Mouse (Mus musculus): Measurements from ENCODE around the gene Pitpnm1. TPM values are rescaled to one million over a fixed set of nuclear protein-coding genes. Genes with fewer than 3 reads are reported as not detected.
A peak's percentile ranks its signal among the peaks of the same experiment; 100 is the strongest.

The Pitpnm1 gene
- total and polyA plus RNA-seq, 2 experiments from 2014 or later, result 127 to 187 TPM

DNA sequence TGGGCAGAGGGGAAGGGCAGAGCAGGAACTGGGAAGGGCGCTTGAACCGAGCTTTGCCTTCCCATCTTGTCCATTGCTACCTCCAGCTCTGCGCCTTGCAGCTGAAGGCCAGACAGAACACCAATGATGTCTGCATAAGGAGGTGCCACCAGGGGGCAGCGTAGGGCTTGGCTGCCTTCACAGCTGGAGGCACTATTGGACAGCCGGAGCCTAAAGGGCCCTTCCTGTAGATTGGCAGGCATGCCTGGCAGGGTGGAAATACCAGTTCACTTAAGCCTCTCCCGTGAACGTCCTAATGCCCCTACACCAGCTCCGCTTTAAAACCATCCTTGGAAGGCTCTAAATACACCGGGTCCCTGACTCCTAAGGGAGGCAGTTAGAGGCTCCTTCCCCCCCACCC, 742 bp upstream of the Pitpnm1 start:
- Histone ChIP-seq H3K36me3 (ENCODE audit: insufficient read depth, low read length) (peaks cover 8% of the 10 kb centered on the region), H3K9ac (replicated peaks; ENCODE audit: low read length, poor library complexity, severe bottlenecking) (no peak overlapping the region), H3K4me3 (ENCODE audit: low read depth, low read length) (no peak overlapping the region), H3K4me1 (ENCODE audit: insufficient read depth, low read length) (peaks cover 28% of the 10 kb centered on the region; the same call in 1 of the 2 replicates), H3K9me3 (ENCODE audit: low read length) (no peaks in the 10 kb centered on the region), H3K27me3 (ENCODE audit: insufficient read depth, low read length) (no peaks in the 10 kb centered on the region), H3K4me2 (ENCODE audit: low read depth, low read length, poor library complexity, severe bottlenecking) (0 out of 2 replicates have a peak overlapping the region, but pooled peaks have one; percentile 9), H3K27ac (ENCODE audit: low read depth, low read length) (peak overlapping the region; percentile 38; the same call in 1 of the 2 replicates)
- peak; percentile 92 for TF ChIP-seq CTCF (IDR thresholded peaks at IDR 0.05)
- DNase-seq (ENCODE audit: low spot score), result peak; percentile 91
- WGBS, result 10% methylated on average over 9 of the region's 9 CpGs
- no peak for ATAC-seq (ENCODE audit: low FRiP score)

GRCm38 (mm10) chr19:4100718-4101261, 992 bp downstream of the Pitpnm1 start:
- Histone ChIP-seq H3K27ac (ENCODE audit: low read depth, low read length) (peak overlapping the region; percentile 72), H3K36me3 (ENCODE audit: insufficient read depth, low read length) (peaks cover 21% of the 10 kb centered on the region), H3K4me2 (ENCODE audit: low read depth, low read length, poor library complexity, severe bottlenecking) (peak overlapping the region; percentile 70), H3K4me3 (ENCODE audit: low read depth, low read length) (peak overlapping the region; percentile 53), H3K27me3 (ENCODE audit: insufficient read depth, low read length) (no peaks in the 10 kb centered on the region), H3K4me1 (ENCODE audit: insufficient read depth, low read length) (peaks cover 28% of the 10 kb centered on the region; the same call in 1 of the 2 replicates), H3K9ac (replicated peaks; ENCODE audit: low read length, poor library complexity, severe bottlenecking) (peak overlapping the region; percentile 66), H3K9me3 (ENCODE audit: low read length) (no peaks in the 10 kb centered on the region)
- ATAC-seq (ENCODE audit: low FRiP score) (peak; percentile 14; the same call in 1 of the 2 replicates), DNase-seq (ENCODE audit: low spot score) (peak; percentile 55)
- 2% methylated on average over 36 of the region's 52 CpGs for WGBS
- no peak for TF ChIP-seq CTCF (IDR thresholded peaks at IDR 0.05)

DNA sequence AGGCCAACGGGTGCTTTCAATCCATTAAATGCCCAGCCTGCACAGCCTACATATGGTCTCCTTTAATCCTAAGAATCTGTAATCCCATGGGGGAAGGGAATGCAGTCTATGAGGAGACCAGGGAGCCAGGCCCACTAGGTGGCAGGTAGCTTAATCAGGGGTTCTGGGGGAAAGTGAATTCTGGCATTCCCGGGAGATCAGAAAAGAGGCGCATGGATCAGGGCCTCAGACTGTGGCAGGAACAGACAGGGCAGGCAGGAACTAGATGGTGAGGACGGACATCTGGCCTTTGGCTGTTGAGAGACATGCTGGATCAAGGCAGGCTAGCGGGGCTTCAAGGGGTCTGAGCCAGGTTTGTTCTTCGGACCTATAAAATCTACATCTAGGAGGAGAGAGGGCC, 1.7 kb downstream of the Pitpnm1 start:
- peak; percentile 56 for TF ChIP-seq CTCF (IDR thresholded peaks at IDR 0.05)
- peak overlapping the region; percentile 70 for H3K4me2 ChIP-seq (ENCODE audit: low read depth, low read length, poor library complexity, severe bottlenecking)
- H3K4me3 ChIP-seq (ENCODE audit: low read depth, low read length), result peak overlapping the region; percentile 53
- H3K27me3 ChIP-seq (ENCODE audit: insufficient read depth, low read length), result no peaks in the 10 kb centered on the region
- H3K27ac ChIP-seq (ENCODE audit: low read depth, low read length), result peak overlapping the region; percentile 72
- DNase-seq (ENCODE audit: low spot score), result peak; percentile 53
- WGBS, result 40% methylated on average over 6 of the region's 6 CpGs
- peaks cover 28% of the 10 kb centered on the region; the same call in 1 of the 2 replicates for H3K4me1 ChIP-seq (ENCODE audit: insufficient read depth, low read length)
- no peak for ATAC-seq (ENCODE audit: low FRiP score)
- H3K9ac ChIP-seq (replicated peaks; ENCODE audit: low read length, poor library complexity, severe bottlenecking), result peak overlapping the region; percentile 66
- H3K36me3 ChIP-seq (ENCODE audit: insufficient read depth, low read length), result peaks cover 23% of the 10 kb centered on the region
- H3K9me3 ChIP-seq (ENCODE audit: low read length), result no peaks in the 10 kb centered on the region

- no peak for DNase-seq (ENCODE audit: low spot score)
- Histone ChIP-seq H3K27ac (ENCODE audit: low read depth, low read length) (no peak overlapping the region), H3K9me3 (ENCODE audit: low read length) (no peaks in the 10 kb centered on the region), H3K9ac (replicated peaks; ENCODE audit: low read length, poor library complexity, severe bottlenecking) (peak overlapping the region; percentile 66; the same call in 1 of the 2 replicates), H3K4me2 (ENCODE audit: low read depth, low read length, poor library complexity, severe bottlenecking) (peak overlapping the region; percentile 70), H3K4me1 (ENCODE audit: insufficient read depth, low read length) (peaks cover 28% of the 10 kb centered on the region; the same call in 1 of the 2 replicates), H3K4me3 (ENCODE audit: low read depth, low read length) (peak overlapping the region; percentile 53), H3K27me3 (ENCODE audit: insufficient read depth, low read length) (no peaks in the 10 kb centered on the region), H3K36me3 (ENCODE audit: insufficient read depth, low read length) (peaks cover 28% of the 10 kb centered on the region)
- no peak for ATAC-seq (ENCODE audit: low FRiP score)
- no peak for TF ChIP-seq CTCF (IDR thresholded peaks at IDR 0.05)
- 98% methylated on average over 2 of the region's 2 CpGs for WGBS
Measured at GRCm38 (mm10) chr19:4102049-4102448, 2.3 kb downstream of the Pitpnm1 start.

DNA sequence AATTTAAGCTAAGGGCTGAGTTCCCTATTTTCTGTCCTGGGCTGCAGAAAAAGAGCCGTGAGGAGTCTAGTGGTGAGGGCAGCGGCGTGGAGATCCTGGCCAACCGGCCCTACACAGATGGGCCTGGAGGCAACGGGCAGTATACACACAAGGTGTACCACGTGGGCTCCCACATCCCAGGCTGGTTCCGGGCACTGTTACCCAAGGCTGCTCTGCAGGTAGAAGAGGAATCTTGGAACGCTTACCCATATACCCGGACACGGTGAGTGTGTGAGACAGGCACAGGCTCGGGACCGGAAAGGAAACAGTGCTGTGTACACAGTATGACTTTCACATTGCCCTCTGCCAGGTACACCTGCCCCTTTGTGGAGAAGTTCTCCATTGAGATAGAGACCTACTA, 2.8 kb downstream of the Pitpnm1 start:
- Histone ChIP-seq H3K27ac (ENCODE audit: low read depth, low read length) (no peak overlapping the region), H3K9ac (replicated peaks; ENCODE audit: low read length, poor library complexity, severe bottlenecking) (no peak overlapping the region), H3K9me3 (ENCODE audit: low read length) (no peaks in the 10 kb centered on the region), H3K36me3 (ENCODE audit: insufficient read depth, low read length) (peaks cover 34% of the 10 kb centered on the region), H3K4me3 (ENCODE audit: low read depth, low read length) (no peak overlapping the region), H3K4me2 (ENCODE audit: low read depth, low read length, poor library complexity, severe bottlenecking) (no peak overlapping the region), H3K4me1 (ENCODE audit: insufficient read depth, low read length) (peaks cover 26% of the 10 kb centered on the region; the same call in 1 of the 2 replicates), H3K27me3 (ENCODE audit: insufficient read depth, low read length) (no peaks in the 10 kb centered on the region)
- 95% methylated on average over 12 of the region's 12 CpGs for WGBS
- no peak for DNase-seq (ENCODE audit: low spot score)
- TF ChIP-seq CTCF (IDR thresholded peaks at IDR 0.05), result no peak
- no peak for ATAC-seq (ENCODE audit: low FRiP score)

DNA sequence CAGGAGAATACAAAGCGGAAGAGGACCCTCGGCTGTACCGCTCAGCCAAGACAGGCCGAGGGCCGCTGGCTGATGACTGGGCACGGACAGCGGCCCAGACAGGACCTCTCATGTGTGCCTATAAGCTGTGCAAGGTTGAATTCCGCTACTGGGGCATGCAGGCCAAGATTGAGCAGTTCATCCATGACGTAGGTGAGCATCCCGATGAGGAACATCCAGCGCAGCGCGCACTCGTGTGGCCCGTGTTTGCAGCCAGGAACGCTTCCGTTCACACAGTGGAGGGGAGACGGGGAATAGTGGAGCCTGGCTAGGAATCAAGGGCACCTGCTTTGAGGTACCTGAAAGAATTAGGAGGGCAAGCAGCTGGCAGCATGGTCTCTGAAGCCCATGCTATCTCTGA, 3.5 kb downstream of the Pitpnm1 start:
- H3K36me3 ChIP-seq (ENCODE audit: insufficient read depth, low read length), result peaks cover 41% of the 10 kb centered on the region

More for the DNA sequence above, 3.5 kb downstream of the Pitpnm1 start:
- DNase-seq (ENCODE audit: low spot score) (no peak), ATAC-seq (ENCODE audit: low FRiP score) (no peak)
- Histone ChIP-seq H3K4me1 (ENCODE audit: insufficient read depth, low read length) (peaks cover 23% of the 10 kb centered on the region; the same call in 1 of the 2 replicates), H3K4me3 (ENCODE audit: low read depth, low read length) (no peak overlapping the region), H3K9ac (replicated peaks; ENCODE audit: low read length, poor library complexity, severe bottlenecking) (no peak overlapping the region), H3K9me3 (ENCODE audit: low read length) (no peaks in the 10 kb centered on the region), H3K4me2 (ENCODE audit: low read depth, low read length, poor library complexity, severe bottlenecking) (no peak overlapping the region), H3K27me3 (ENCODE audit: insufficient read depth, low read length) (no peaks in the 10 kb centered on the region), H3K27ac (ENCODE audit: low read depth, low read length) (no peak overlapping the region)
- WGBS, result 93% methylated on average over 18 of the region's 18 CpGs
- no peak for TF ChIP-seq CTCF (IDR thresholded peaks at IDR 0.05)
